Mouse (Mus musculus) spleen, adult 2 months (tissue): ENCODE results near the gene Syde2.

ENCODE experiments used
- CTCF ChIP-seq: fragments of 200-500 bp; IDR thresholded peaks from 2 replicates; pipeline ENCODE4 v1.5.1; 2011; ENCODE audit warnings: mild to moderate bottlenecking, inconsistent platforms; ENCODE audit not compliant: insufficient read depth, insufficient read length, insufficient replicate concordance; ENCODE audit errors: extremely low read depth
- POLR2A ChIP-seq: fragments of 200-500 bp; IDR thresholded peaks from 2 replicates; pipeline ENCODE4 v1.6.1; 2011; ENCODE audit warnings: low read depth, low read length, inconsistent platforms

DNA sequence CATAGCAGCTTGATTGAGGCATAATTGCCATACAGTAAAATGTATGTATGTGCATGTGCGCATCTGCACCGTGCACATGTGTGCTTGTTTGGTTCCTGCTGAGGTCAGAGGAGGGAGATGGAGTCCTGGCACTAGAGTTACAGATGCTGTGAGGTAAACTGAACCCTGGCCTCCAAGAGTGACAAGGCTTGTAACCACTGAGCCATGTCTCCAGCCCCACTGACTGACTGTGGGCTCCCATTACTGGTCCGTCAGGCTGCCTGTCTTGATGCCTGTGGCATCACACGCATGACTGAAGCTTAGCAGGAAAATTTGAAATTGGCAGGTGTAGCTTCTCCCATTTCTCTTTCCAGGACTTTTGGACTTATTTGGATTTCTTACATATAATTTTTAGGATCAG, 23.1 kb downstream of the Syde2 start:
- TF ChIP-seq POLR2A: no peak
- no peak for TF ChIP-seq CTCF
